Mouse (Mus musculus) Muller cell, postnatal 12 days (primary cell): ENCODE measurements at regions not wholly inside any gene's neighbourhood (a gene's known extent, or its start where the extent isn't known, plus 50 kb on each side); places are given as distances from the start of the nearest gene placed in this dataset.
A peak's percentile ranks its signal among the peaks of the same experiment; 100 is the strongest.

Experiments
- DNase-seq: peaks from one replicate; pipeline ENCODE4 v3.0.0-alpha.2; 2015; ENCODE audit errors: inconsistent ontology term

GRCm38 (mm10) chr2:51448121-51448520, 179.2 kb upstream of the Tas2r134 start:
- no peak for DNase-seq

GRCm38 (mm10) chr2:51447616-51448015, 179.7 kb upstream of the Tas2r134 start:
- DNase-seq: no peak

GRCm38 (mm10) chr2:51444386-51445080, 182.8 kb upstream of the Tas2r134 start:
- DNase-seq: no peak

- DNase-seq: no peak
These were observed 183.4 kb upstream of the Tas2r134 start for GRCm38 (mm10) chr2:51443946-51444345.

- no peak for DNase-seq
These were observed 188.3 kb upstream of the Tas2r134 start for GRCm38 (mm10) chr2:51439047-51439446.

- DNase-seq: no peak
These were observed 190.7 kb upstream of the Tas2r134 start for GRCm38 (mm10) chr2:51436590-51436989.

GRCm38 (mm10) chr2:51431564-51431963, 195.7 kb upstream of the Tas2r134 start:
- peak; percentile 91 for DNase-seq

DNA sequence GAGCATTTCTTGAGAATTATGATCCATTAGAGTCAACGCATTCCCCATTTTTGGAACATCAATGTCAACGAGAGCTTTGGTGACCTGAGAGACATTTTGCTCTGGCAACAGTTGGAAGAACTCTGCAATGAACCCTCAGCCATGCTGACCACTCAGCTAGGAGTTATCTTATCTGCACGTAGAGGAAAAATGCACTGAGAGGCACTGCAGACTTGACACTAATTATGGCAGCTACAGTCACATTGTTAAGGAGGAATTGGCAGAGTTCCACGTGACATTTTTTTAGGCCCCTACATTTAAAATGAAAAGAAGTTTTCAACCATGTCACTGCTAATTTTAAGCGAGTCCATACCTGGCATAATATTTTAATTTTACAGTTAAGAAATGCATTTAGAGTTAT, 197.6 kb upstream of the Tas2r134 start:
- peak; percentile 26 for DNase-seq

- DNase-seq: no peak
These were observed 204.9 kb upstream of the Tas2r134 start for GRCm38 (mm10) chr2:51422442-51422841.

DNA sequence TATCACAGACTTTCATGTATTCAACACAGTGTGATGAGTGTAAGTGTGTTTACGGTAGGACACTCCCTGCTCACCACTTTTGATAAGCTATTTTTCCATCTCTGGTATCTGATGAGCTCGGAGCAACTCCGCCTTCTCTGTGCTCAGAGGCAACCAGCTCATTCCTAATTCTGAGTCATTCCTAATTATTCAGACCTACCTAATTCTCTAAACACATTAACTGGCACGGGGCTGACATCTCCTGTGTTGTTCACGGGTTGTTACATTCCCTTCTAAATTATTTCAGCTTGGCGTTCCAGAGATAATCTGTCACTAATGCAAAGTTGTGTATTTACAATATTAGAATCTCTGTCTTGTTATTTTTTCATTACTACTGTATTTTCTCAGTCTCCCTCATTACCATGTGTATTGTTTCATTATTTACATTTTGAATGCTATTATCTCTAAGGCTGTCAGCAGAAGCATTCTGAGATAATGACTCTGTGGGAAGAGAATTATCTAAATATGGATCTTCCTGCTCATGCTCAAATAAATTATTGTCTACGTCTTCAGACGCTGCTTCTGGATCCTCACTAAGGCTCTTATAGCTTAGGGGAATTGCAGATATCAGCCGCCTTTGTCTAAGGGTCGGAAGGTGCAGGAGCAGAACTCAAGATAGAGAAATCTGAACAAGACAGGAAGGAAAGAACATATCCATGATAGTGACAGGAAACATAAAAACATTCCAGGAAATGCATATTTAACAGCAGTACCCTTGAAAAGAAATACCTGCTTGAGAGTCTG, 209.2 kb upstream of the Tas2r134 start:
- peak; percentile 77 for DNase-seq

GRCm38 (mm10) chr2:51388390-51388789, 238.9 kb upstream of the Tas2r134 start:
- DNase-seq: no peak

GRCm38 (mm10) chr2:51387136-51387535, 238.2 kb upstream of the Rnd3 start:
- DNase-seq: peak; percentile 55

GRCm38 (mm10) chr2:51376597-51376996, 227.7 kb upstream of the Rnd3 start:
- no peak for DNase-seq

DNA sequence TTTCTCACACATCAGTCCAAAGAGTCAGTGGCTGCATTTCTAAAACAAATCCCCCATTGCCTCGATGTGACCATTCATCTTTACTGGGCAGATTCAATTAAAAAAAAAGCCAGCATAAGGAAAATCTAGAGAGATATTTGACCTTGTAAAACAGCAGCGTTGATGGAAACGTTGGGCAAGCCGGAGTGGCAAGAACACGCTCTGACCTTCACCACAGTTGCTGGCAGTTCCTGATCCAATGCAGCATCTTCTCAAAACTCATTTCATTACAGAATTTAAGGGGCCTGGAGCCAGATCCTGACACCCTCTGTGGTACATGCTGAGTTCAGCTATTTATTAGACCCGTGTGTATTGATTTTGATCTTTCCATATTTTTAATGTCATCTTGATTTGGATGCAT, 225.7 kb upstream of the Rnd3 start:
- DNase-seq: no peak

- DNase-seq: no peak
These were observed 223.9 kb upstream of the Rnd3 start for GRCm38 (mm10) chr2:51372771-51373170.

DNA sequence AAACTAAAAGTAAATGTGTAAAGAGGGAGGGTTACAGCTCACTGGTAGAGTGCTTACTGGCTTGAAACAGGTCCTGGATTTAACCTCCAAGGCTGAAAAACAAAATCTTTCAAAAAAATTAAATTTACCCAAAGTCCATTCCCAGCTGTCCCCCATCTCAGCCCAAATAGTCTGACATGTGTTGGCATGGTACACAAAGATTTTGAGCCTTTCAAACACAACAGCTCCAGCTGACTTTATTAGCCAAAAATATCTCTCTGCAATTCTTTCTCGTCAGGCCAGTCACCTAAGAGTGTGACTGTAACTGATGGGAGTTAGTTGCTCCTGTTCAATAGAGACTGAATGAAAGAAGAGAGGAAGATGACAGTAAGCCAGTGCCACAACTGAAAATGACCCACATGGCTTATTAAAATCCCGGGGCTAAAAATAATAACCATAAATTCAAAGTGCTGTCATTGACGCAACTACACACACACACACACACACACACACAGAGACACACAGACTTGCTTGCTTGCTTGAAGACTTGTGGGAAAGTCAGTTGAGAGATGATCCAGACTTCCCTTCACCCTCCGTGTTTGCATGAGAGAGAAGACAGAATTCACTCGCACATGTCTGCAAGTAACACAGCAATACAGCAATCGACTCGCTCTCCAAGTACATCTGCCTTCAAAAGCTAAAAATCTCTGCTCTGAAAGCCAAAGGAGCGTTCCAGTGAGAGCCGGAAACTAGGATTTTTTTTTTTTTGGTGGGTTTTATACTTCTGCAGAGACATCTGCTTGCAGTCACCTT, 214.1 kb upstream of the Rnd3 start:
- DNase-seq: no peak

DNA sequence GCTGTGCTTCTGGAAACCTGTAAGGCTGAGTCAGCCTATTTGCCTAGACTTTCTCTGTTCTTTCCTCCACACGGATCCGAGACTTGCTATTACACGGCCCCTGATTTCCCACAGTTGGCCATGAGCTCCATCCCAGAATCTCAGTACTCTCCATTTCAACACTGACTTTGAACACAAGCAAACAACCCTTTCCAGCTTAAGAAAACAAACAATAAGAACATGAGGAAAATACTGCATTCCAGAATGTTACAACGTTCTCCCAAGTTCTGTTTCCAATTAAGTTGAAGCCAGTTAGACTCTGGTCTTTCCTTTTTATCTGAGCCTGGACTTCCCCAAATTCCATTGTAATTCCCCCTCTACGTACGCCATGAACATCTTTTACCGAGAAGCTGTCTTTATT, 206.4 kb upstream of the Rnd3 start:
- no peak for DNase-seq

DNA sequence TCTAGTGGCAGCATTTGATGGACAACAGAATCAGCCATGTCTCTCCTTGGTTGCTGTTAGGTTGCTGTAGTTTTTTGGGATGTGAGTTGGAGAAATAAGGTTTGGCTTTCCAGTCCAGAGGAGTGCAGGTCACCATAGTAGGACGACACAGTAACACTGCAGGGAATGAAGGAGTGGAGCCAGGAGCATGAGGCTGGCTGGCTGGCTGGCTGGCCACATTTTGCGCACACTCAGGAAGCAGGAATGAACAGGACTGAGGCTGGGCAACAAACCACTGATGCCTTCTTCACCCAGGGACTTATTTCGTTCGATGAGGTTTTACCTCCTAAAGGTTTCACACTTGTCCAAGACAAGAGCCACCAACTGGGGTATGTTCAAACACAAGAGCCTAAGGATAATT, 205.9 kb upstream of the Rnd3 start:
- DNase-seq: no peak

DNA sequence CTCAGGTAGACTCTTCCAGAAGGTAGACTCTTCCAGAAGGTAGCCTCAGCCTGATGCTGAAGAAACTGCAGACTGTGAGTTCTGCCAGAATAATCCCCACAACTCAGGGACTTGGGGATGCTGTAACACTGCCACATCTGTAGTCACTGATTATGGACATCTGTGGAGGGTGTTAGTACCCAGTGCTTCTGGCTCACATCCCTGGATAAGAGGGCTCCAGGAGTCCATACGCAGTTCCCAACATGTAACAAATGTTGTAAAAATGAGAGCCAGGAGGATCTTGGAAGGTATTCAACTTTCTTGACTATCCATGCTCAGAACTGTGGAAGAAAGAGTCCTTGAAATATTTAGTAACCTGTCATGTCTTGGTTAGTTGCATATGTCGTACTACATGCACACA, 200.7 kb upstream of the Rnd3 start:
- no peak for DNase-seq

GRCm38 (mm10) chr2:51348774-51349173, 199.9 kb upstream of the Rnd3 start:
- no peak for DNase-seq

GRCm38 (mm10) chr2:51347086-51347485, 198.2 kb upstream of the Rnd3 start:
- peak; percentile 5 for DNase-seq

- no peak for DNase-seq
These were observed 193.5 kb upstream of the Rnd3 start for GRCm38 (mm10) chr2:51342421-51342820.
